Mouse (Mus musculus) liver, adult 2 months (tissue): ENCODE measurements around the gene Gzme. TPM values are rescaled to one million over a fixed set of nuclear protein-coding genes. Genes with fewer than 3 reads are reported as not detected.

Source experiments
- DNase-seq: peaks from one replicate; pipeline ENCODE4 v3.0.0-alpha.2; 2011; ENCODE audit warnings: low read depth, low spot score; ENCODE audit errors: extremely low read depth
- H3K27ac ChIP-seq: fragments of 200-500 bp; replicated peaks from 2 replicates; pipeline ENCODE4 v1.5.1; 2012; ENCODE audit warnings: low read depth, mild to moderate bottlenecking, control low read depth, inconsistent platforms, low read length; ENCODE audit not compliant: insufficient read depth
- H3K27me3 ChIP-seq: fragments of 200-500 bp; 2 replicates; pipeline ENCODE4 v1.6.1; 2012; ENCODE audit warnings: mild to moderate bottlenecking, moderate library complexity, low read length, inconsistent platforms; ENCODE audit not compliant: control insufficient read depth, insufficient read depth
- H3K36me3 ChIP-seq: fragments of 200-500 bp; 2 replicates; pipeline ENCODE4 v1.6.1; 2012; ENCODE audit warnings: low read length, inconsistent platforms; ENCODE audit not compliant: control insufficient read depth, insufficient read depth
- H3K4me1 ChIP-seq: fragments of 200-500 bp; 2 replicates; pipeline ENCODE4 v1.6.1; 2011; ENCODE audit warnings: low read length; ENCODE audit not compliant: control insufficient read depth, insufficient read depth
- H3K4me3 ChIP-seq: fragments of 200-500 bp; 2 replicates; pipeline ENCODE4 v1.5.1; 2011; ENCODE audit warnings: low read depth, mild to moderate bottlenecking, control low read depth, low read length, moderate library complexity; ENCODE audit not compliant: insufficient read depth
- H3K79me2 ChIP-seq: fragments of 200-500 bp; 2 replicates; pipeline ENCODE4 v1.6.1; 2012; ENCODE audit warnings: inconsistent platforms, mild to moderate bottlenecking, low read length, moderate library complexity; ENCODE audit not compliant: control insufficient read depth, insufficient read depth
- H3K9ac ChIP-seq: fragments of 200-500 bp; 2 replicates; pipeline ENCODE4 v1.6.1; 2012; ENCODE audit warnings: low read depth, mild to moderate bottlenecking, control low read depth, inconsistent platforms, low read length
- CTCF ChIP-seq: fragments of 200-500 bp; IDR thresholded peaks from 2 replicates; pipeline ENCODE4 v1.5.1; 2011; ENCODE audit warnings: low read depth, low read length, control low read depth
- POLR2A ChIP-seq: fragments of 200-500 bp; IDR thresholded peaks from 2 replicates; pipeline ENCODE4 v1.6.1; 2011; ENCODE audit warnings: low read length, control low read depth; ENCODE audit not compliant: insufficient read depth; ENCODE audit errors: extremely low read depth
- WGBS: fragments of 180-500 bp; shearing (Covaris S2); methylation state at CpG from one replicate; pipeline ENCODE4 v1.1.7; 2018; 5-methylcytosine and 5-hydroxymethylcytosine counted together
- polyA plus RNA-seq: library from polyadenylated mRNA; depleted of rRNA; stranded (reverse); fragments of >200 nt; gene quantifications from 2 replicates; pipeline ENCODE4 v1.2.3, GENCODE M21; 2012; rRNA removed
- total RNA-seq: library from RNA; depleted of rRNA; stranded (reverse); fragments of >200 nt; gene quantifications from 2 replicates; pipeline ENCODE4 v1.2.3, GENCODE M21; 2014; rRNA removed

The Gzme gene
- total and polyA plus RNA-seq, 2 experiments, result not detected

DNA sequence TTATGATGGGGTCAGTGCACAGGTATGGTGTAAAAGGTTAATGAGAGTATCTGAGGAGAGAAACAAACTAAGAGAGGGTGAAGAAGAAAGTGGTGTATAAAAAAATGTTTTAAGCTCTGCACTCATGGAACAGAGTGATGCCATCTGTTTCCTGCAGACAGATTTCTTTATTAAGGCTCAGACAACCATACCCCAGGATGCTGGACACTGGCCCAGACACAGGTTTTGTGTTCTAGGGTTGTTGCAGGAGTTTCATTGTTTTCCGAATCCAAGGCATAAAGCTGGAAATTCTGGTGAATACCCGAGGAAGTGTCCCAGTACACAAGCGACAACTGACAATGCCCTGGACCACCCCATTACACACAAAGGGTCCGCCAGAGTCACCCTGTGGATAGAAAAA, 38.4 kb downstream of the Gzme start:
- H3K4me3 ChIP-seq, result no peak overlapping the region
- H3K27ac ChIP-seq, result no peak overlapping the region
- WGBS, result 92% methylated on average over 4 of the region's 4 CpGs
- no peaks in the 10 kb centered on the region for H3K4me1 ChIP-seq
- TF ChIP-seq CTCF, result no peak
- no peak for TF ChIP-seq POLR2A
- no peak for DNase-seq
- no peak overlapping the region for H3K9ac ChIP-seq
- H3K36me3 ChIP-seq, result no peaks in the 10 kb centered on the region
- H3K27me3 ChIP-seq, result peaks cover 2% of the 10 kb centered on the region; the same call in 1 of the 2 replicates
- no peaks in the 10 kb centered on the region for H3K79me2 ChIP-seq

Other genes starting within 250 kb of the Gzme start
- gene Cbln3, start 236.2 kb downstream of the Gzme start, total RNA-seq, result 0.18 and 0.34 TPM in 2 replicates
- gene Cbln3, start 236.2 kb downstream of the Gzme start, polyA plus RNA-seq, result 0.49 and 0.64 TPM in 2 replicates
- gene Khnyn, start 235.7 kb downstream of the Gzme start, total RNA-seq, result 29.8 and 32.5 TPM in 2 replicates
- gene Khnyn, start 235.7 kb downstream of the Gzme start, polyA plus RNA-seq, result 13.3 and 15.4 TPM in 2 replicates
- gene Sdr39u1, start 220.3 kb downstream of the Gzme start, total RNA-seq, result 7.0 and 10.4 TPM in 2 replicates
- 13.4 and 16.1 TPM in 2 replicates for gene Sdr39u1, start 220.3 kb downstream of the Gzme start, polyA plus RNA-seq
- not detected in 2 replicates for gene Cma1, start 175.9 kb downstream of the Gzme start, total RNA-seq
- not detected in 2 replicates for gene Cma1, start 175.9 kb downstream of the Gzme start, polyA plus RNA-seq
- not detected in 2 replicates for gene Cma2, start 169.6 kb downstream of the Gzme start, total RNA-seq
- gene Cma2, start 169.6 kb downstream of the Gzme start, polyA plus RNA-seq, result not detected in 2 replicates
- not detected in 2 replicates for gene Mcpt1, start 102.7 kb downstream of the Gzme start, total RNA-seq
- not detected in 2 replicates for gene Mcpt1, start 102.7 kb downstream of the Gzme start, polyA plus RNA-seq
- gene Mcpt9, start 90.1 kb downstream of the Gzme start, total RNA-seq, result not detected in 2 replicates
- gene Mcpt9, start 90.1 kb downstream of the Gzme start, polyA plus RNA-seq, result not detected in 2 replicates
- not detected in 2 replicates for gene Mcpt2, start 78.6 kb downstream of the Gzme start, total RNA-seq
- not detected in 2 replicates for gene Mcpt2, start 78.6 kb downstream of the Gzme start, polyA plus RNA-seq
- not detected in 2 replicates for gene Mcpt4, start 58.3 kb downstream of the Gzme start, total RNA-seq
- gene Mcpt4, start 58.3 kb downstream of the Gzme start, polyA plus RNA-seq, result not detected in 2 replicates
- gene Mcpt8, start 35.4 kb downstream of the Gzme start, total RNA-seq, result not detected in 2 replicates
- not detected in 2 replicates for gene Mcpt8, start 35.4 kb downstream of the Gzme start, polyA plus RNA-seq
- not detected in 2 replicates for gene Ctsg, start 18.1 kb downstream of the Gzme start, total RNA-seq
- gene Ctsg, start 18.1 kb downstream of the Gzme start, polyA plus RNA-seq, result not detected in 2 replicates
- gene Gzmd, start 12.0 kb upstream of the Gzme start, total RNA-seq, result not detected in 2 replicates
- gene Gzmd, start 12.0 kb upstream of the Gzme start, polyA plus RNA-seq, result not detected in 2 replicates
- not detected in 2 replicates for gene Gzmg, start 39.0 kb upstream of the Gzme start, total RNA-seq
- gene Gzmg, start 39.0 kb upstream of the Gzme start, polyA plus RNA-seq, result not detected in 2 replicates
- not detected in 2 replicates for gene Gzmn, start 54.0 kb upstream of the Gzme start, total RNA-seq
- not detected in 2 replicates for gene Gzmn, start 54.0 kb upstream of the Gzme start, polyA plus RNA-seq
- gene Gzmf, start 90.8 kb upstream of the Gzme start, total RNA-seq, result not detected in 2 replicates
- not detected in 2 replicates for gene Gzmf, start 90.8 kb upstream of the Gzme start, polyA plus RNA-seq
- gene Gzmc, start 114.0 kb upstream of the Gzme start, total RNA-seq, result 0.28 TPM in 1 of 2 replicates, not detected in the other
- not detected in 2 replicates for gene Gzmc, start 114.0 kb upstream of the Gzme start, polyA plus RNA-seq
- 0.34 and 1.0 TPM in 2 replicates for gene Gzmb, start 141.6 kb upstream of the Gzme start, total RNA-seq
- 0.27 and 0.49 TPM in 2 replicates for gene Gzmb, start 141.6 kb upstream of the Gzme start, polyA plus RNA-seq
- not detected in 2 replicates for gene Atp12a, start 244.4 kb upstream of the Gzme start, total RNA-seq
- gene Atp12a, start 244.4 kb upstream of the Gzme start, polyA plus RNA-seq, result 0.04 TPM in 1 of 2 replicates, not detected in the other